Mouse (Mus musculus) MEL (cell line): ENCODE data around the gene Thumpd1. TPM values are rescaled to one million over a fixed set of nuclear protein-coding genes. Genes with fewer than 3 reads are reported as not detected.

ENCODE experiments used
- DNase-seq: peaks from one replicate; pipeline ENCODE4 v3.0.0; 2011; ENCODE audit warnings: low read depth, low spot score
- H3K27ac ChIP-seq: 2 replicates; pipeline ENCODE4 v1.5.1; 2012; ENCODE audit warnings: low read depth, mild to moderate bottlenecking, control low read depth, low read length, moderate library complexity; ENCODE audit not compliant: control insufficient read depth
- H3K27me3 ChIP-seq, 2 experiments: fragments of 150-350 bp in 1 of 2; sonication (generic) in 1 of 2; 2 replicates each; pipeline ENCODE4 v1.6.1; 2012; ENCODE audit warnings: low read length in 2 of 2, mild to moderate bottlenecking in 2 of 2, improper control_type of control experiment in 1 of 2, moderate library complexity in 1 of 2; ENCODE audit not compliant: insufficient read depth in 2 of 2, control insufficient read depth in 1 of 2
- H3K36me3 ChIP-seq, 2 experiments: 2 replicates each; pipeline ENCODE4 v1.6.1; 2012 to 2014; ENCODE audit warnings: low read length in 2 of 2, improper control_type of control experiment in 1 of 2, inconsistent platforms in 1 of 2, mild to moderate bottlenecking in 1 of 2; ENCODE audit not compliant: insufficient read depth in 2 of 2, control insufficient read depth in 1 of 2
- H3K4me1 ChIP-seq, 2 experiments: fragments of 150-350 bp in 1 of 2; sonication (generic) in 1 of 2; 2 replicates each; pipeline ENCODE4 v1.6.1; 2012; ENCODE audit warnings: low read length in 2 of 2, improper control_type of control experiment in 1 of 2, mild to moderate bottlenecking in 1 of 2; ENCODE audit not compliant: insufficient read depth in 2 of 2, control insufficient read depth in 1 of 2
- H3K4me3 ChIP-seq, 2 experiments: fragments of 150-350 bp in 1 of 2; sonication (generic) in 1 of 2; 2 replicates each; pipeline ENCODE4 v1.5.1; 2012; ENCODE audit warnings: low read depth in 2 of 2, low read length in 2 of 2, mild to moderate bottlenecking in 2 of 2, moderate library complexity in 2 of 2, control low read depth in 1 of 2, improper control_type of control experiment in 1 of 2; ENCODE audit not compliant: control insufficient read depth in 1 of 2, insufficient read depth in 1 of 2
- H3K79me2 ChIP-seq: 2 replicates; pipeline ENCODE4 v1.6.1; 2012; ENCODE audit warnings: mild to moderate bottlenecking, low read length, moderate library complexity; ENCODE audit not compliant: control insufficient read depth, poor library complexity, insufficient read depth
- H3K9ac ChIP-seq: 2 replicates; pipeline ENCODE4 v1.6.1; 2012; ENCODE audit warnings: low read depth, mild to moderate bottlenecking, control low read depth, low read length, moderate library complexity; ENCODE audit not compliant: control insufficient read depth, poor library complexity, severe bottlenecking
- H3K9me3 ChIP-seq: fragments of 150-350 bp; sonication (generic); replicated peaks from 2 replicates; pipeline ENCODE4 v1.6.1; 2012; ENCODE audit warnings: mild to moderate bottlenecking, low read length, improper control_type of control experiment, moderate library complexity; ENCODE audit not compliant: insufficient read depth
- BHLHE40 ChIP-seq: IDR thresholded peaks from 2 replicates; pipeline ENCODE4 v1.6.1; 2012; ENCODE audit warnings: low read depth, mild to moderate bottlenecking, inconsistent platforms, low read length, improper control_type of control experiment, borderline replicate concordance
- CHD1 ChIP-seq: IDR thresholded peaks from 2 replicates; pipeline ENCODE4 v1.6.1; 2012; ENCODE audit warnings: low read depth, mild to moderate bottlenecking, inconsistent platforms, low read length, improper control_type of control experiment
- CHD2 ChIP-seq: IDR thresholded peaks from 2 replicates; pipeline ENCODE4 v1.6.1; 2011; ENCODE audit warnings: low read length, improper control_type of control experiment
- CTCF ChIP-seq, 3 experiments: IDR thresholded peaks in 2 of 3; conservative IDR thresholded peaks in 1 of 3; 2 replicates each; pipeline ENCODE4 v1.5.1; 2011 to 2012; ENCODE audit warnings: low read length in 3 of 3, low read depth in 2 of 3, mild to moderate bottlenecking in 2 of 3, improper control_type of control experiment in 1 of 3, inconsistent platforms in 1 of 3, mixed read lengths in 1 of 3, moderate library complexity in 1 of 3; ENCODE audit not compliant: control insufficient read depth in 1 of 3, insufficient read depth in 1 of 3, poor library complexity in 1 of 3, severe bottlenecking in 1 of 3
- E2F4 ChIP-seq: IDR thresholded peaks from 2 replicates; pipeline ENCODE4 v1.6.1; 2011; ENCODE audit warnings: low read depth, low read length, improper control_type of control experiment, borderline replicate concordance
- ELF1 ChIP-seq: IDR thresholded peaks from 2 replicates; pipeline ENCODE4 v1.6.1; 2014; ENCODE audit warnings: low read depth, mild to moderate bottlenecking, inconsistent platforms, low read length, improper control_type of control experiment, moderate library complexity
- ETS1 ChIP-seq: IDR thresholded peaks from 2 replicates; pipeline ENCODE4 v1.6.1; 2012; ENCODE audit warnings: low read depth, mild to moderate bottlenecking, inconsistent platforms, low read length, improper control_type of control experiment, moderate library complexity
- GATA1 ChIP-seq: IDR thresholded peaks from 2 replicates; pipeline ENCODE4 v1.6.1; 2011; ENCODE audit warnings: low read depth, low read length, improper control_type of control experiment
- JUND ChIP-seq: IDR thresholded peaks from 2 replicates; pipeline ENCODE4 v1.6.1; 2011; ENCODE audit warnings: low read depth, mild to moderate bottlenecking, improper control_type of control experiment, low read length
- KAT2A ChIP-seq: conservative IDR thresholded peaks from 2 replicates; pipeline ENCODE4 v1.6.1; 2012; ENCODE audit warnings: low read depth, low read length, improper control_type of control experiment, inconsistent platforms
- MAFK ChIP-seq: IDR thresholded peaks from 2 replicates; pipeline ENCODE4 v1.6.1; 2011; ENCODE audit warnings: low read depth, mild to moderate bottlenecking, low read length, improper control_type of control experiment, borderline replicate concordance
- MAX ChIP-seq: IDR thresholded peaks from 2 replicates; pipeline ENCODE4 v1.6.1; 2011; ENCODE audit warnings: low read length, improper control_type of control experiment
- MAZ ChIP-seq: IDR thresholded peaks from 2 replicates; pipeline ENCODE4 v1.6.1; 2012; ENCODE audit warnings: low read depth, mild to moderate bottlenecking, inconsistent platforms, low read length, improper control_type of control experiment
- NRF1 ChIP-seq: IDR thresholded peaks from 2 replicates; pipeline ENCODE4 v1.6.1; 2014; ENCODE audit warnings: low read depth, mild to moderate bottlenecking, inconsistent platforms, low read length, improper control_type of control experiment, moderate library complexity; ENCODE audit not compliant: poor library complexity, insufficient read depth, severe bottlenecking
- POLR2A ChIP-seq, 2 experiments: IDR thresholded peaks; 2 replicates each; pipeline ENCODE4 v1.6.1; 2011 to 2012; ENCODE audit warnings: low read length in 2 of 2, mild to moderate bottlenecking in 2 of 2, control low read depth in 1 of 2, improper control_type of control experiment in 1 of 2, low read depth in 1 of 2, moderate library complexity in 1 of 2; ENCODE audit not compliant: control insufficient read depth in 1 of 2, insufficient read depth in 1 of 2, poor library complexity in 1 of 2
- POLR2AphosphoS2 ChIP-seq: IDR thresholded peaks from 2 replicates; pipeline ENCODE4 v1.6.1; 2011; ENCODE audit warnings: low read length, improper control_type of control experiment
- RAD21 ChIP-seq: IDR thresholded peaks from 2 replicates; pipeline ENCODE4 v1.6.1; 2011; ENCODE audit warnings: mild to moderate bottlenecking, low read depth, low read length, improper control_type of control experiment
- SMC3 ChIP-seq: IDR thresholded peaks from 2 replicates; pipeline ENCODE4 v1.6.1; 2011; ENCODE audit warnings: low read depth, low read length, improper control_type of control experiment
- TAL1 ChIP-seq: IDR thresholded peaks from 2 replicates; pipeline ENCODE4 v1.6.1; 2012; ENCODE audit warnings: mild to moderate bottlenecking, inconsistent platforms, low read length, moderate library complexity, mixed read lengths
- TBP ChIP-seq: IDR thresholded peaks from 2 replicates; pipeline ENCODE4 v1.8.0; 2011; ENCODE audit warnings: low read depth, low read length, improper control_type of control experiment
- TCF12 ChIP-seq: IDR thresholded peaks from 2 replicates; pipeline ENCODE4 v1.6.1; 2014; ENCODE audit warnings: low read depth, mild to moderate bottlenecking, inconsistent platforms, low read length, improper control_type of control experiment, moderate library complexity
- UBTF ChIP-seq: IDR thresholded peaks from 2 replicates; pipeline ENCODE4 v1.6.1; 2012; ENCODE audit warnings: low read depth, mild to moderate bottlenecking, inconsistent platforms, low read length, improper control_type of control experiment, moderate library complexity, borderline replicate concordance; ENCODE audit not compliant: insufficient read depth
- USF1 ChIP-seq: IDR thresholded peaks from 2 replicates; pipeline ENCODE4 v1.6.1; 2014; ENCODE audit warnings: low read depth, mild to moderate bottlenecking, inconsistent platforms, low read length, improper control_type of control experiment, moderate library complexity
- USF2 ChIP-seq, 2 experiments: IDR thresholded peaks; 2 replicates each; pipeline ENCODE4 v1.6.1; 2011 to 2012; ENCODE audit warnings: improper control_type of control experiment in 2 of 2, low read length in 2 of 2, borderline replicate concordance in 1 of 2, inconsistent platforms in 1 of 2, low read depth in 1 of 2, mild to moderate bottlenecking in 1 of 2; ENCODE audit not compliant: insufficient read depth in 1 of 2
- ZC3H11A ChIP-seq: IDR thresholded peaks from 2 replicates; pipeline ENCODE4 v1.6.1; 2012; ENCODE audit warnings: low read depth, mild to moderate bottlenecking, inconsistent platforms, low read length, improper control_type of control experiment
- ZKSCAN1 ChIP-seq: IDR thresholded peaks from 2 replicates; pipeline ENCODE4 v1.6.1; 2012; ENCODE audit warnings: low read depth, mild to moderate bottlenecking, inconsistent platforms, low read length, improper control_type of control experiment, moderate library complexity
- ZMIZ1 ChIP-seq: IDR thresholded peaks from 2 replicates; pipeline ENCODE4 v1.6.1; 2012; ENCODE audit warnings: low read depth, mild to moderate bottlenecking, inconsistent platforms, low read length, improper control_type of control experiment, moderate library complexity
- polyA plus RNA-seq, 2 experiments: library from polyadenylated mRNA; stranded (reverse) in 1 of 2; unstranded in 1 of 2; fragments of >175 nt in 1 of 2; fragments of >200 nt in 1 of 2; gene quantifications; 2 replicates each; pipeline versions ENCODE4 v1.2.1 to v1.2.4; 2012; ENCODE audit warnings: low replicate concordance in 2 of 2, low read depth in 1 of 2; ENCODE audit not compliant: insufficient read length in 2 of 2, insufficient read depth in 1 of 2, missing spikeins in 1 of 2
- total RNA-seq: library from RNA; depleted of rRNA; stranded (reverse); fragments of 300-350 nt; gene quantifications from 2 replicates; pipeline ENCODE4 v1.2.3, GENCODE M21; 2012

The Thumpd1 gene
- total and polyA plus RNA-seq, 3 experiments = 56.4 to 67.5 TPM; not detected in 1

GRCm38 (mm10) chr7:119682699-119683098 lies 37.9 kb downstream of the Thumpd1 start:
- Histone ChIP-seq H3K36me3 (no peaks in the 10 kb centered on the region), H3K79me2 (no peaks in the 10 kb centered on the region), H3K9ac (no peak overlapping the region), H3K4me1 (no peaks in the 10 kb centered on the region), H3K4me3 (no peak overlapping the region), H3K9me3 (no peaks in the 10 kb centered on the region), H3K27ac (no peak overlapping the region), H3K27me3 (peaks cover 0 to 2% of the 10 kb centered on the region in 2 experiments; a peak in 2 of 4 replicates)
- no peak for TF ChIP-seq TBP
- no peak for TF ChIP-seq ETS1
- TF ChIP-seq POLR2AphosphoS2 = no peak
- TF ChIP-seq KAT2A = no peak
- TF ChIP-seq NRF1 = no peak
- TF ChIP-seq JUND = no peak
- TF ChIP-seq SMC3 = no peak
- no peak for TF ChIP-seq ELF1
- no peak for TF ChIP-seq TCF12
- no peak for TF ChIP-seq ZC3H11A
- no peak for TF ChIP-seq TAL1
- TF ChIP-seq RAD21 = no peak
- no peak for DNase-seq

- no peak for TF ChIP-seq CHD2
- Histone ChIP-seq H3K4me1 (no peaks in the 10 kb centered on the region), H3K9ac (no peak overlapping the region)
Observed at GRCm38 (mm10) chr7:119680107-119680506, 40.5 kb downstream of the Thumpd1 start.

GRCm38 (mm10) chr7:119673465-119673864 lies 47.1 kb downstream of the Thumpd1 start:
- peak; percentile 63 for DNase-seq
- no peak overlapping the region for H3K27ac ChIP-seq
- TF ChIP-seq MAX (no peak), MAFK (no peak), SMC3 (peak; percentile 79), USF2 (IDR thresholded peaks at IDR 0.05; ENCODE audit: borderline replicate concordance in 1 of 2, insufficient read depth in 1 of 2, low read depth in 1 of 2, low read length in 2 of 2) (no peak), CHD1 (no peak), JUND (no peak), GATA1 (no peak), USF1 (no peak), UBTF (no peak), BHLHE40 (no peak), TCF12 (no peak), E2F4 (no peak), ZC3H11A (peak; percentile 69), ZKSCAN1 (no peak), ZMIZ1 (no peak), TAL1 (no peak), CTCF (IDR thresholded peaks at IDR 0.05 in 2 of 3, conservative IDR thresholded peaks at IDR 0.05 in 1 of 3; ENCODE audit: control insufficient read depth in 1 of 3, insufficient read depth in 1 of 3, low read depth in 2 of 3, low read length in 3 of 3, poor library complexity in 1 of 3, severe bottlenecking in 1 of 3) (peak; percentile 75 to 81 (median 77)), POLR2A (IDR thresholded peaks at IDR 0.05; ENCODE audit: control insufficient read depth in 1 of 2, insufficient read depth in 1 of 2, low read depth in 1 of 2, low read length in 2 of 2, poor library complexity in 1 of 2) (no peak), MAZ (no peak)

More at GRCm38 (mm10) chr7:119680107-119680506, 40.5 kb downstream of the Thumpd1 start:
- Histone ChIP-seq H3K79me2 (no peaks in the 10 kb centered on the region), H3K9me3 (no peaks in the 10 kb centered on the region), H3K27me3 (peaks cover 0 to 2% of the 10 kb centered on the region in 2 experiments; a peak in 2 of 4 replicates), H3K27ac (no peak overlapping the region), H3K36me3 (no peaks in the 10 kb centered on the region), H3K4me3 (no peak overlapping the region)
- DNase-seq = no peak

More at GRCm38 (mm10) chr7:119673465-119673864, 47.1 kb downstream of the Thumpd1 start:
- H3K79me2 ChIP-seq = no peaks in the 10 kb centered on the region
- no peaks in the 10 kb centered on the region for H3K9me3 ChIP-seq
- H3K27me3 ChIP-seq = no peaks in the 10 kb centered on the region
- H3K4me3 ChIP-seq = no peak overlapping the region
- H3K9ac ChIP-seq = no peak overlapping the region
- H3K36me3 ChIP-seq = no peaks in the 10 kb centered on the region
- H3K4me1 ChIP-seq = no peaks in the 10 kb centered on the region
